Mouse (Mus musculus) small intestine, adult 10 weeks (tissue): ENCODE measurements around the gene Gpr141. TPM values are rescaled to one million over a fixed set of nuclear protein-coding genes. Genes with fewer than 3 reads are reported as not detected.

Source experiments
- polyA plus RNA-seq: library from polyadenylated mRNA; stranded (reverse); fragments of 350-450 nt; fragmentation: Illumina TruSeq; extraction: RNeasy Lipid Tissue Mini Kit (QIAGEN cat#74804); gene quantifications from one replicate; pipeline ENCODE4 v1.2.3, GENCODE M21; 2014; ENCODE audit warnings: low replicate concordance

Gene Gpr141
- polyA plus RNA-seq, result 10.3 TPM

DNA sequence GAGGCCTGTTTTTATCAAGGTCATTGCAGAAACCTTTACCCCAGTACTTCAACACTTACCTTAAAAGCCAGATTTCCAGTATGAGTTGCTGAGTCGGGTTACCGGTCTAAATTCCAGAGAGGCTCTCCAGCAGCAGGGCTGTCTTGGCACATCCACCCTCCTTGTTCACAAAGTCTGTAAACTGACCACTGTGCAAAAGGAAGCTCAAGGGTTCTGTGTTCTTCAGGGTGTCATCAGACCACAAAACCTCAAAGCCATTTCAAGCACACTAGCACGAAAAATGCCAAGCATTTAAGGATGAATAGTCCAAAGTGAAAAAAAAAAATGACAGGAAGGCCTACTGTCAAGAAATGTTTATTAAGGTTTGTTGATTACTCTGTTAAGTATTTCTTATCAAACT is at the start of gene Gpr141:
TSS of gene Gpr141 (minus strand) at position 187 of the 400 bp plus-strand sequence.

Other genes with a start within 250 kb of the Gpr141 start
- 2.6 TPM for gene Epdr1, start 204.3 kb downstream of the Gpr141 start, polyA plus RNA-seq
- not detected for gene Sfrp4, start 201.2 kb downstream of the Gpr141 start, polyA plus RNA-seq
- gene Nme8, start 126.5 kb downstream of the Gpr141 start, polyA plus RNA-seq, result not detected